Mouse (Mus musculus) hindbrain, postnatal 0 days (tissue): ENCODE measurements around the gene Tgfa. TPM values are rescaled to one million over a fixed set of nuclear protein-coding genes. Genes with fewer than 3 reads are reported as not detected.

Source experiments
- ATAC-seq: fragments of 200-750 bp; cut with Nextera tagmentation; 2 replicates; pipeline ENCODE4 v1.8.0; 2017; ENCODE audit warnings: mild to moderate bottlenecking, moderate TSS enrichment, moderate library complexity
- DNase-seq: peaks from one replicate; pipeline ENCODE4 v3.0.0-alpha.2; 2015; ENCODE audit warnings: low spot score
- H3K27ac ChIP-seq: fragments of 300-500 bp; sonication (generic); 2 replicates; pipeline ENCODE4 v1.5.1; 2014; ENCODE audit warnings: mild to moderate bottlenecking
- H3K27me3 ChIP-seq: fragments of 300-500 bp; sonication (generic); 2 replicates; pipeline ENCODE4 v1.6.1; 2014; ENCODE audit warnings: low read length, mixed read lengths; ENCODE audit not compliant: insufficient read depth
- H3K36me3 ChIP-seq: fragments of 300-500 bp; sonication (generic); 2 replicates; pipeline ENCODE4 v1.6.1; 2014; ENCODE audit warnings: low read length, mixed read lengths; ENCODE audit not compliant: insufficient read depth
- H3K4me1 ChIP-seq: fragments of 300-500 bp; sonication (generic); 2 replicates; pipeline ENCODE4 v1.6.1; 2014; ENCODE audit warnings: antibody characterized with exemption, low read length, mixed read lengths; ENCODE audit not compliant: insufficient read depth
- H3K4me2 ChIP-seq: fragments of 300-500 bp; sonication (generic); 2 replicates; pipeline ENCODE4 v1.6.1; 2014; ENCODE audit warnings: low read depth, mild to moderate bottlenecking, low read length, moderate library complexity, mixed read lengths
- H3K4me3 ChIP-seq: fragments of 300-500 bp; sonication (generic); 2 replicates; pipeline ENCODE4 v1.5.1; 2014; ENCODE audit warnings: low read length
- H3K9ac ChIP-seq: fragments of 300-500 bp; sonication (generic); replicated peaks from 2 replicates; pipeline ENCODE4 v1.6.1; 2014; ENCODE audit warnings: mild to moderate bottlenecking, low read length, moderate library complexity, mixed read lengths
- H3K9me3 ChIP-seq: fragments of 300-500 bp; sonication (generic); 2 replicates; pipeline ENCODE4 v1.6.1; 2016; ENCODE audit warnings: low read length, mixed read lengths
- CTCF ChIP-seq: IDR thresholded peaks from 2 replicates; pipeline ENCODE4 v1.5.1; 2016; ENCODE audit warnings: antibody characterized with exemption, control low read depth, low read depth
- WGBS: fragments of 180-500 bp; shearing (Covaris S2); extraction: QIAGEN DNeasy Blood & Tissue Kit; methylation state at CpG from one replicate; pipeline ENCODE4 v1.1.7; 2014; 5-methylcytosine and 5-hydroxymethylcytosine counted together
- polyA plus RNA-seq: library from polyadenylated mRNA; unstranded; fragments of >200 nt; fragmentation: Nextera tagmentation; extraction: Ambion mirVana; gene quantifications from 2 replicates; pipeline ENCODE4 v1.2.1, GENCODE M21; 2015
- total RNA-seq: library from RNA; depleted of rRNA; stranded (reverse); fragments of >200 nt; gene quantifications from 2 replicates; pipeline ENCODE4 v1.2.3, GENCODE M21; 2014

Gene Tgfa
- total and polyA plus RNA-seq, 2 experiments from 2014 or later, result 14.2 to 40.5 TPM

GRCm38 (mm10) chr6:86299381-86299780, 104.4 kb downstream of the Tgfa start:
- no peaks in the 10 kb centered on the region for H3K27me3 ChIP-seq
- ATAC-seq (no peak), DNase-seq (no peak)
- TF ChIP-seq CTCF, result no peak
- no peaks in the 10 kb centered on the region for H3K36me3 ChIP-seq
- H3K4me3 ChIP-seq, result no peak overlapping the region
- H3K27ac ChIP-seq, result no peak overlapping the region
- WGBS, result 92% methylated on average over 2 of the region's 2 CpGs
- H3K9me3 ChIP-seq, result no peaks in the 10 kb centered on the region
- no peak overlapping the region for H3K9ac ChIP-seq
- no peak overlapping the region for H3K4me2 ChIP-seq
- H3K4me1 ChIP-seq, result no peaks in the 10 kb centered on the region

- Histone ChIP-seq H3K9ac (no peak overlapping the region), H3K9me3 (no peaks in the 10 kb centered on the region), H3K27ac (no peak overlapping the region), H3K36me3 (no peaks in the 10 kb centered on the region), H3K4me1 (no peaks in the 10 kb centered on the region), H3K4me3 (no peak overlapping the region), H3K4me2 (no peak overlapping the region), H3K27me3 (no peaks in the 10 kb centered on the region)
- no peak for DNase-seq
- no peak for TF ChIP-seq CTCF
- ATAC-seq, result no peak
- WGBS, result 86% methylated on average over 4 of the region's 4 CpGs
Observed at GRCm38 (mm10) chr6:86305680-86306079, 110.7 kb downstream of the Tgfa start.

GRCm38 (mm10) chr6:86314011-86314410, 119.0 kb downstream of the Tgfa start:
- DNase-seq (no peak), ATAC-seq (no peak)
- no peaks in the 10 kb centered on the region for H3K27me3 ChIP-seq
- H3K27ac ChIP-seq, result no peak overlapping the region
- no peaks in the 10 kb centered on the region for H3K36me3 ChIP-seq
- no peak overlapping the region for H3K4me3 ChIP-seq
- TF ChIP-seq CTCF, result no peak
- no peaks in the 10 kb centered on the region for H3K4me1 ChIP-seq
- no peak overlapping the region for H3K9ac ChIP-seq
- no peaks in the 10 kb centered on the region for H3K9me3 ChIP-seq
- H3K4me2 ChIP-seq, result no peak overlapping the region
- WGBS, result 88% methylated on average over 1 of the region's 1 CpGs

GRCm38 (mm10) chr6:86317066-86317465, 122.0 kb downstream of the Tgfa start:
- Histone ChIP-seq H3K27ac (no peak overlapping the region), H3K9ac (no peak overlapping the region), H3K4me2 (no peak overlapping the region), H3K4me1 (no peaks in the 10 kb centered on the region), H3K9me3 (no peaks in the 10 kb centered on the region), H3K27me3 (no peaks in the 10 kb centered on the region), H3K36me3 (no peaks in the 10 kb centered on the region), H3K4me3 (no peak overlapping the region)
- no peak for DNase-seq
- ATAC-seq, result no peak
- 44% methylated on average over 1 of the region's 1 CpGs for WGBS
- TF ChIP-seq CTCF, result no peak

- no peak for ATAC-seq
- H3K4me1 ChIP-seq, result no peaks in the 10 kb centered on the region
- no peak for DNase-seq
- 71% methylated on average over 4 of the region's 4 CpGs for WGBS
- no peaks in the 10 kb centered on the region for H3K9me3 ChIP-seq
- H3K27me3 ChIP-seq, result no peaks in the 10 kb centered on the region
- H3K4me2 ChIP-seq, result no peak overlapping the region
- H3K27ac ChIP-seq, result no peak overlapping the region
- no peak overlapping the region for H3K4me3 ChIP-seq
- no peak overlapping the region for H3K9ac ChIP-seq
- no peak for TF ChIP-seq CTCF
- H3K36me3 ChIP-seq, result no peaks in the 10 kb centered on the region
Observed at GRCm38 (mm10) chr6:86318855-86319254, 123.8 kb downstream of the Tgfa start.

- WGBS, result 80% methylated on average over 5 of the region's 5 CpGs
- DNase-seq (no peak), ATAC-seq (no peak)
- no peak overlapping the region for H3K4me2 ChIP-seq
- H3K36me3 ChIP-seq, result no peaks in the 10 kb centered on the region
- no peaks in the 10 kb centered on the region for H3K4me1 ChIP-seq
- no peaks in the 10 kb centered on the region for H3K27me3 ChIP-seq
- no peak overlapping the region for H3K9ac ChIP-seq
- no peak overlapping the region for H3K4me3 ChIP-seq
- no peaks in the 10 kb centered on the region for H3K9me3 ChIP-seq
- H3K27ac ChIP-seq, result no peak overlapping the region
- TF ChIP-seq CTCF, result no peak
Observed at GRCm38 (mm10) chr6:86322031-86322563, 127.1 kb downstream of the Tgfa start.

- no peak for TF ChIP-seq CTCF
- Histone ChIP-seq H3K36me3 (no peaks in the 10 kb centered on the region), H3K9me3 (no peaks in the 10 kb centered on the region), H3K9ac (no peak overlapping the region), H3K27ac (no peak overlapping the region), H3K4me1 (no peaks in the 10 kb centered on the region), H3K4me3 (no peak overlapping the region), H3K4me2 (no peak overlapping the region), H3K27me3 (no peaks in the 10 kb centered on the region)
- ATAC-seq, result no peak
- no peak for DNase-seq
- WGBS, result 77% methylated on average over 9 of the region's 9 CpGs
Observed at GRCm38 (mm10) chr6:86322991-86323390, 128.0 kb downstream of the Tgfa start.
